Mouse (Mus musculus): ENCODE data around the gene Rom1.
"Not testable (repeated sequence)": the region's sequence is repeated elsewhere in the genome, so short reads cannot be mapped to it uniquely, and the experiment has no call there.

Rom1 gene

GRCm38 (mm10) chr19:8929224-8930088, at the start of gene Rom1, which contains the start of gene Eml3:
Rom1 (minus strand) TSS chr19:8929356.
Eml3 (plus strand) TSS chr19:8929552.
- peak; percentile 91 for DNase-seq

DNA sequence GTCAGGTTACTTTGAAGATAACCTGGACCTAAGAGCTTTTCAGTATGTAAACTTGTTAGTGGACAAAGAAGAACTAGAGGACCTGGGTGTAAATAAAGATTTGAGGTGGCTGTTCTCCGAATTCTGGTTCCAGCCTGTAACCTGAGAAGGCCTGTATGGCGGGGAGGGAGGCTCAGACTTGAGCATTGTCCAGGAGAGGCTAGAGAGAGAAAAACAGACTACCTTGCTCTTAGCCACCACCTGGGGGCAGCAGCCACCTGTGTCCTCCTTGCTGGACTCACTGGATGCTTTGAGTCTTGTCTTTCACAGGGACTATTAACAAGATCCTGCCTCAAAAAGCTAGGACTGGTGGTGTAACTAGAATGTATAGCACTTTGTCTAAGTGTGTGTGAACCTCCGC, 47.4 kb upstream of the Rom1 start:
- DNase-seq = peak; percentile 75

DNA sequence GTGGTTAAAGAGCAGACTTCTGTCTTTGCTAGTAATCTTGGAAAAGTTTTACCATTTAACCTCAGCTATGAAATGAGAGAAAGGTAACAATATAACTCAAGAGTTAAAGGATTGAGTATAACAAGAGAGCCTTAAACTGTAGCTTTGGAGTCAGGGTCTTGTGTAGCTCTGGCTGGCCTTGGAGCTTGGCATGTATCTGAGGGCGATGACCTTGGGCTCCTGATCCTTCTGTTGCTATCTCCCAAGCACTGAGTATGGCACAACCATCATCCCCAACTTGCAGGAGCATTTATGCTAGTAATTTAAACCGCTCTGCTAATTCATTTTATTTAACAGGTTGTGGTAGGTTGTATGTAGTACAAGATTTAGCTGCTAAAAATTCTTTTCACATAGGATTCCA, 46.3 kb upstream of the Rom1 start:
- no peak for DNase-seq

GRCm38 (mm10) chr19:8974638-8975037, 45.5 kb upstream of the Rom1 start:
- DNase-seq = no peak

DNA sequence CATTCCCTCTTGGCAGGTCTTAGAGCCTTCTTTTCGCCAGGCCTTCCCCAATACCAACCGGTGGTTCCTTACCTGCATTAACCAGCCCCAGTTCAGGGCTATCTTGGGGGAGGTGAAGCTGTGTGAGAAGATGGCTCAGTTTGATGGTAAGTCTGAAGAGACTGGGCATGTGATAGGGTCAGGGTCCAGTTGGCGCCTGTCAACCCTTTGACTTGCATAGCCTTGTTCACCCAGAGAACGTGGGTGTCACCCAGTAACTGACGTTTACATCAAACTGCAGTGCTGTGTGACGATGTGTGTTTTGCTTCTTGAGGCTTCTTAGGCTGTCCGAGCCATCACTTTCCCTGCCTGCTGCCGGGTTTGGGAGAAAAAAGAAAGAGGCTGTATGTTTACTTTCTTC, 43.3 kb upstream of the Rom1 start:
- not testable (repeated sequence) for DNase-seq

- DNase-seq = no peak
These were observed 38.7 kb upstream of the Rom1 start for GRCm38 (mm10) chr19:8967893-8968292.

GRCm38 (mm10) chr19:8967373-8967743, 38.2 kb upstream of the Rom1 start:
- no peak for DNase-seq

DNA sequence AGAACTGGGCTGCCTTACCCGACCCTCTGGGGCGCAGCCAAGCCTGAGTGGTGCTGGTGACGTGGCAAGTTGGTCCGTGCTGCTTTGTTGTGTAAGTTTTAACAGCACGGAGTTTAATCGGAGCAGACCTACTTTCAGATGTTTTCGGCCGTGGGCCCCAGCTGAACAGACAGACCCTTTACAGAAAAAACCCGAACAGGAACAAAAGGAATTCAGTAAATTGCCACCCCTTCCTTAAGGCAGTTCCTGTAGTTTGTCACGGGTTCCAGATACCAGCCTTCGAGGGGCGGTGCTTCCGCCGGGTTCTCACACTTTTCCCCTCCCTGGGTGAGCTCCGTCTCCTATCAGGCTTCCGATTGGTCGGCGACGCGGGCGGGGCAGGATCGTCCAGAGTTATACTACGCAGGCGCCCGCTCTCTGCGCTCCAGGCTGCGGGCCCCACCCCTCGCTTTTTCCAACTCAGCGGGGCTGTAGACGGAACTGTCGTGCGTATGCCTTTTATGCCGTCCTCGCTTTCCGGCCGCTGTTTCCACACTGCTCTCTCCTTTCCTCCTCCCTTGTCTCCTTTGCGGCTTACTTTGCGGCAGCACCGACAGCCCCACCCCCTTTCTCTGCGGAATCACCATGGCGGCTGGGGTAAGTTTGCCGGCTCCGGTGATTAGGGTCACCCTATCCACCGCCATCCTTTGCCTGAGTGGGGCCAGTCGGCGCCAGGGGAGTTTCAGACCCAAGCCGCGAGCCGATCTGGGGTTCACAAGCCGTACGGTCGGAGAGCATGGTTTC, 37.6 kb upstream of the Rom1 start, which contains the start of gene Eef1g:
TSS of gene Eef1g (plus strand) at position 452 of the 783 bp plus-strand sequence.
- peak; percentile 99 for DNase-seq

DNA sequence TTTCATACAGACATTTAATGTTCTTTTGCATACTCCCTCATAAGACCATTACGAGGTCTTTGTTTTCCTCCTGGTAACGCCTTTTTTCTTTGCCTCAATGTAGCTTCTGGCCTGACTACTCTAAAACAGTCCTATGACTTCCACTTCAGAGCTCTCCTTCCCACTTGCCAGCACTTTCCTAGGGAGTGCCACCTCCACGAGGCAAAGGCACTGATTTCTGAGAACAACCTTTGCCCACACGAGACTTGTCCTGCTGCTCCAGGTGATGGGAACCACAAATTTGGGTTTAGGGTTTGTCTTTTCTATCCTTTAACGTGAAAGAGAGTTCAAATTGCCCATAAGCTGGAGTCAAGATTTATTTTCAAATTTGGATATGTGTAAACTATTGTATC, 37.0 kb upstream of the Rom1 start:
- DNase-seq = no peak

- no peak for DNase-seq
These were observed 36.6 kb upstream of the Rom1 start for GRCm38 (mm10) chr19:8965771-8966170.

- DNase-seq = no peak
These were observed 35.9 kb upstream of the Rom1 start for GRCm38 (mm10) chr19:8965075-8965474.

- DNase-seq = no peak
These were observed 33.1 kb upstream of the Rom1 start for GRCm38 (mm10) chr19:8962256-8962655.

GRCm38 (mm10) chr19:8954171-8954570, 25.0 kb upstream of the Rom1 start:
- no peak for DNase-seq

DNA sequence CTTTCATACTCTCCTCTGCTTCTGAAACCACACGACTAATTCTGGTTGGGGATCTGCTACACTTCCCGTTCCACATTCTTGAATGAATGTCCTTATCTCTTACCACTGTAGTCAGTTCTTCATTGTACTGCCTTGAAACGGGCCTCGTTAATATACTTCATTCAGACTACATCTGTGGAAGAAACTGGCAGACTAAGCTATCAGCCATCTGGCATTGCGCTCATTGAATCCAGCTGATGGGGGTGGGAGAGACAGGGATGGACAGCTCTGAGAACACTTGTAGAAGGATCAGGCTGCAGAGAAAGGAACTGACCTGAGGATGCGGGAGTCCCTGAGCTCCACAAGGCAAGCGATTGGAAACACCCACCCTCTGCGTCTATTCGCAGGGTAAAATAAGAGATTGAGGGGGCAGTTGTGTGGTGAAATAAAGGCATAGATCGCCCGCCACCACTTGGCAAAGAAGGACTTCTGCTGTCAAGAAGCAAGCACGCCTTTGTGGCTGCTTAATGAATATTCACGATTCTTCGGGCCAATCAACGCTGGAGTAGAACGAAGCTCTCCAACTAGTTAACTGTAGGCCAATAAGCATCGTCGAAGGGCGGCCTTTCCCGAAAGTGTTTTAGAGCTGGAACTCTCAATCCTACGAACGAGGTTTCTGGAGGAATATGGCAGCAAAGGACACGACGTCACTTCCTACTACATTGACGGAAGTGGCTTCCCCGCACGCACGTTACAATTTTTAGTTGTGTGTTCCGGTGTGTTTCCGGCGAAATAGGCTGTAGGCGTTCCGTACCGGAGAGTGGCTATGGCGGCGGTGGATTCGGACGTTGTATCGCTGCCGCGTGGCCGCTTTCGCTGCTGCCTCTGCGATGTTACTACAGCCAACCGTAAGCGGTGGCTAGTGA, 24.2 kb upstream of the Rom1 start, which contains the start of gene Tut1:
TSS of gene Tut1 (plus strand) at position 713 of the 905 bp plus-strand sequence.
- peak; percentile 97 for DNase-seq

DNA sequence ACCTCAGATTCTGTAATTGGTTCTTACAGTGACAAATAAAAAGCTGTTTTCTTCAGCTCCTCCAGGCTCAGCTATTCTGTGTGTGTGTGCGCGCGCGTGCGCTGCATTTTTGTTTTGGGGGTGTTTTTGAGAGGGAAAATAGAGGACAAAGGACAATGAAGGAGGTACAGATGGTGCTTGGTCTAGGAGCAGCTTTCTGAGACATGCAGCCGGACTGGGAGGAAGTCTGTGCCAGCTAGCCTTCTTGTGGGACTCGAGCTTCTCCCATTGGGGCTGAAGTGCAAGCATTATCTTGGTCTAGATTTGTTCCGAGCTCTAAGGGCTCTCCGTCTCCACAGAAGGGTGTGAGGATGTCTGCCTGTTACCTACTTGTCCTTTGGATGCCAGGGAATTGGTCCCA, 23.1 kb upstream of the Rom1 start:
- no peak for DNase-seq

GRCm38 (mm10) chr19:8950190-8950589, 21.0 kb upstream of the Rom1 start:
- no peak for DNase-seq

- no peak for DNase-seq
These were observed 17.8 kb upstream of the Rom1 start for GRCm38 (mm10) chr19:8946929-8947328.

GRCm38 (mm10) chr19:8945251-8945650, 16.1 kb upstream of the Rom1 start:
- DNase-seq = no peak

- DNase-seq = peak; percentile 82
These were observed 15.6 kb upstream of the Rom1 start for GRCm38 (mm10) chr19:8944750-8945149.

- DNase-seq = no peak
These were observed 14.9 kb upstream of the Rom1 start for GRCm38 (mm10) chr19:8944062-8944461.

DNA sequence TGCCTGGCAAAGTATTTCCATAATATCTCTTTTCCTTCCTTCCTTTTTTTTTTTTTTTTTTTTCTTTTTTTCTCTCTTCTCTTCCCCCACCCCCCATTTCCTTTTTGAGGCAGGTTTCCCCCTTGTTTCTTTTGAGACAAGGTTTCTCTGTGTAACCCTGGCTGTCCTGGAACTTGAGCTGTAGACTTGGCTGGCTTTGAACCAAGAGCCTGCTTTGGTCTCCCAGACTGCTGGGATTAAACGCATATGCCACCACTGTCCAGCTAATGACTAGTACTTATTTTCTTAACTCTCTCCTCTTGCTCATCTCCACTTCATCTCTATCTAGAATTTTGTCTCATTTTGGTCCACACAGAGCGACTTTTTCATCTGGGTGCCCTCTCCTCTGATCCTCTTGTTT, 13.9 kb upstream of the Rom1 start:
- DNase-seq = no peak

GRCm38 (mm10) chr19:8942276-8942964, 13.3 kb upstream of the Rom1 start:
- DNase-seq = peak; percentile 65
